Mouse (Mus musculus): ENCODE data around the gene Rnf220. TPM values are rescaled to one million over a fixed set of nuclear protein-coding genes. Genes with fewer than 3 reads are reported as not detected.

Rnf220 gene
- total RNA-seq, 2 experiments from 2014 or later, result 184 to 189 TPM

DNA sequence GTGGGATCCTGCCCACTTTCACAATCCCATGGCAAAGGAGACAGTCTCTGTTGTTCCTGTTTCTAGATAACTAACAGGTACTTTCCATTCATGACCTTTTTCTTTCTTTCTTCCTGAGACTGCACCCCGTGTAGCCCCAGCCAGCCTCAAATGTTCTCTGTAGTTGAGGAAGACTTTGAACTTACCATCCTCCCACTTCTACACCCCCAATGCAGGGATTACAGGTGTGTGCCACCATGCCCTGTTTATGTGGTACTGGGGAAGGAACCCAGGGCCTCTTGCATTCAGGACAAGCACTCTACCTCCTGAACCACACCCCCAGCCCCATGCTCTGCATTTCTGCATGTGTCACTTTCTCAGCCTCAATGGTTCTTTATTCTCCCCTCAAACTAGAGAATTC, 47.7 kb downstream of the Rnf220 start:
- no peak for TF ChIP-seq CTCF (conservative IDR thresholded peaks at IDR 0.05)
- DNase-seq (ENCODE audit: low spot score in 2 of 2), result no peak
- H3K4me3 ChIP-seq, result no peak overlapping the region
- no peak overlapping the region for H3K27ac ChIP-seq

DNA sequence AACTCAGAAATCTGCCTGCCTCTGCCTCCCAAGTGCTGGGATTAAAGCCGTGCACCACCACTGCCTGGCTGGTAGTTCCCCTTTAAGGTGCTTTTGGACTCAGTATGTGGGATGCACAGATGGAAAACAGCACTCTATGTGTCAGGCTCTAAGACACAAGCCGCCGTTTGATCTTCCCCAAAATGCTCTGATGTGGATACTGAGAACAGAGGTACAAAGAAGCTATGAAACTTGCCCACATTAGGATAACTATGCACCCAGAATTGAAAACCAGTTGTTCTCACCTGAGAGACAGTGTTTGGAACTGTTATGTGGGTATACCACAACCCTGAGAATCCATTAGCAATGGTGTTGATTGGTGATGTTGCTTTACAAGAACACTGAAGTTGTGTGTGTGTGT, 48.9 kb downstream of the Rnf220 start:
- no peak overlapping the region for H3K27ac ChIP-seq
- no peak overlapping the region for H3K4me3 ChIP-seq
- no peak for DNase-seq (ENCODE audit: low spot score in 2 of 2)
- TF ChIP-seq CTCF (conservative IDR thresholded peaks at IDR 0.05), result no peak

DNA sequence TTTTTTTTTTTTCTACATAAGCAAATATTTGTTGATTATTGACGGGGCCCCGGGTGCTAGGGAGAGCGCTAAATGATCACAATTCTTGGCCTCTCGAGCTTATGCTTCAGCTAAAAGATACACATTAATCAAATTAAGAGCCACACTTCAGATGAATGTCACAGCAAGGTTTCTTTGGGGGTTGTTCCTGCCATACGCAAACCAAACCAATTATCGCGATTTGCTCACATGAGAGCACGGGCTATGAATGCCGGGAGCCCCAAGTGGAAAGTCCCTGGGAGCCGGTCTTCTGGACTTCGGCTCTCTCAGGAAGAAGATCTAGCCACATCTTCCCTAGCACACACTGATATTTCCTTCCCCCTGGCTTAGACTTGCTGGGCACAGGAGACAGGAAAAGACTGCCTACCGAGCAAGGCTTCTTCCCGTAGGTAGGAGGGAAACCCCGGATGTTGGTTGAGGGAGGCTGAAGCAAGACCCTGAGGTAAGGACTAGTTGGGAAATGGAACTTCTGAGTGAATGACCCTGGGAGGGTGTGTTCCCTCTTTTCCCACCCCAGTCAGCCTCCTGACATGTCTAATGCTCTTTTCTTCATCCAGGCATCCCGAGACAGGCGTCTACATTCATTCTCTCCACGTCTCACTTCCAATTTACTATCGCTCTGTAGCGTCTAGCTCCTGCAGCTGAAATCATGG, 51.2 kb downstream of the Rnf220 start:
- H3K27ac ChIP-seq, result no peak overlapping the region
- DNase-seq (ENCODE audit: low spot score in 2 of 2), result no peak
- H3K4me3 ChIP-seq, result no peak overlapping the region
- TF ChIP-seq CTCF (conservative IDR thresholded peaks at IDR 0.05), result no peak

DNA sequence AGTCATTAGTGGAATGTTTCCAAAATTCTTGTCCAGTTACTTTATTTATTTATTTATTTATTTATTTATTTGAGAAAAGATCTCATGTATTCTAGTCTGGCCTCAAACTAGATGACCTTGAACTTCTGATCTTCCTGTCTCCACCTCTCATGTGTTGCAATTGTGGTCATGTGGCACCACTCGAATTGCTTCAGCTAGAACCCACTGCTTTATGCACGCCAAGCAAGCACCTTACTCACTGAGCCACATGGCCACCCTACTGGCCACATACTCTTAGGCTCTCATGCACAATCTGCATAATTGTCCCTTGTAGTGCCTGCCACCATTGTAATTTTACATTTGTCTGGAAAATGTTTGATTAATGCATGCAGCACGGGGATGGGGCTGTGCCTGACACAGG, 57.9 kb downstream of the Rnf220 start:
- Histone ChIP-seq H3K27ac (no peak overlapping the region), H3K4me3 (no peak overlapping the region)
- no peak for DNase-seq (ENCODE audit: low spot score in 2 of 2)
- no peak for TF ChIP-seq CTCF (conservative IDR thresholded peaks at IDR 0.05)

DNA sequence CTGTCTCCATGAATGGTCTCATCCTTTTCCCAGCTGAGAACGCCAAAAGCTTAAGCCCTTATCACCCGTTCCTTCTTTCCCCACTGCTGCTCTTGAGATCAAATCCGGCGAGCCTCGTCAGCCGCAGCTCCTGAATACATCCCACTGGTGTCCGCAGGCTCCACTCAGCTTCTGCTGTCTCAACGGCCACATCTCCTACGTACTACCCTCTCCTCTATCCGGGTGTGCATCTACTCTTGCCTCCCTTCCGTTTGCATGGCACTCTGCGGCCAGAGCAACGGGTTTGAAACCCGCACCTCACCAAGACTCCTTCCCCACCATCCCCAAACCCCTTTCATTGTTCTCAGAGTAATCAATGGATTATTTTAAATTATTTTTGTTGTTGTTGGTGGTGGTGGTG, 58.8 kb downstream of the Rnf220 start:
- H3K27ac ChIP-seq, result no peak overlapping the region
- no peak for TF ChIP-seq CTCF (conservative IDR thresholded peaks at IDR 0.05)
- no peak for DNase-seq (ENCODE audit: low spot score in 2 of 2)
- no peak overlapping the region for H3K4me3 ChIP-seq

DNA sequence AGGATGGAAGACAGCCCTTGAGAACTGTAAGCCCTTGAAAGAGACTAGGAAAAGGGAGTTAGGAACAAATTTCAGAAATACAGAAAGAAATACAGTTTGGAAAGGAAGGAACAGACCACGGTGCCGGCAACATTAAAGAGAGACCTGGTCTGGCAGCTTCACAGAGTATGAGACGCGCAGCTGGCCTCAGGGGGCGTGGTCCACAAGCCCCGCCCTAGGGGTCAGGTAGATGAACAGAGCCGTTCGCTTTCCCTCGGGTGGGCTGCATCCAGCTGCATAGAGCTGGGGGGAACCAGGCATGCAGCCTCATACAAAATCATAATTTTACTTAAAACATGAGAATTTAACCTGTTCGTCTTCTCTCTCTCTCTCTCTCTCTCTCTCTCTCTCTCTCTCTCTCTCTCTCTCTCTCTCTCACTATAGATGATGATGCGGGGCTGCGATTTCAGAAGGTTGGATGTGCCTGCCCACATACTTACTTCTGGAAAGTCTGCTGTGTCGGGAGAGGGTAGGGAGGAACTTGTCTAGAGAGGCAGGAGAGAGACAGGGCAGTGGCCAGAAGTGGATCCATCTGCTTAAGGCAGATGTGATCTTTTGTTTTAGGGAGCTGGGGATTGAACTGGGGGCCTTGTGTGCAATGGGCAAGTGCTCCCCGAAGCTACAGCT, 59.7 kb downstream of the Rnf220 start:
- DNase-seq (ENCODE audit: low spot score in 2 of 2), result no peak
- no peak overlapping the region for H3K27ac ChIP-seq
- no peak overlapping the region for H3K4me3 ChIP-seq
- no peak for TF ChIP-seq CTCF (conservative IDR thresholded peaks at IDR 0.05)

DNA sequence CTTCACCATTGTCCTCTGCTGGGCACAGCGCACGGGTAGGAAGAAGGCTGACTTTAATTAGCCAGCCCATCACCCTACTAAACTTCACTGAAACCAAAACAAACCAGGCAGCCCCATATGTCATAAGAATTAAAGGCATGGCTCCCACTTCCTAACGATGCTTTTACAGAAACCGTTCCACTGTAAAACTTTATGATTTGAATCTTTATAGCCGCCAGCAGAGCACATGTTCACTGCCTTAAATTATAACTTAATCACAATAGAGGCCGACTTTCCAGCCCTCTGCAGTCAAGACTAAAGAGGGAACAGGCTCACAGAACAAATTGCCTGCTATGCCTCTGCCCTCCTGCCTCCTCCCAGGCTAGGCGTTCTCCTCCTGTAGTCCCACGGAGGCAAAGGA, 62.5 kb downstream of the Rnf220 start:
- H3K4me3 ChIP-seq, result no peak overlapping the region
- H3K27ac ChIP-seq, result no peak overlapping the region
- no peak for TF ChIP-seq CTCF (conservative IDR thresholded peaks at IDR 0.05)
- DNase-seq (ENCODE audit: low spot score in 2 of 2), result no peak

DNA sequence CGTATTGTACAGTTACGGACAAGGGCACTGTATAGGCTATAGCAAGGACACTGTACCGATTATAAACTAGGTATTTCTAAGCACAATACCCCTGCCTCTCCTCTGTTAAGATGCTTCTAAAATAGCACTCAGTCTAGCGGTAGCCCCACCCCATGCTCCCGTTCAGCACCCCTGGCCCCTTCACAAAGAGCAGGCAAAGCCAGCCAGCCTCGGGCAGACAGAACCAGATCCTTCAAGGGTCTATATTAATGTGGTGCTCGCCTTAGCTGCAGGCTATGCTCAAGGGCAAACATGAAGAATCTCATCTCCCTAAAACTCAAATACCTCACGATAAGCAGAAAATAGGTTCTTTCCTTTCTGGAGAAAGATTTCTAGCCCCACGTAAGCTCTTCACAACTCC, 67.2 kb downstream of the Rnf220 start:
- H3K27ac ChIP-seq, result no peak overlapping the region
- DNase-seq (ENCODE audit: low spot score in 2 of 2), result no peak
- TF ChIP-seq CTCF (conservative IDR thresholded peaks at IDR 0.05), result no peak
- H3K4me3 ChIP-seq, result no peak overlapping the region

DNA sequence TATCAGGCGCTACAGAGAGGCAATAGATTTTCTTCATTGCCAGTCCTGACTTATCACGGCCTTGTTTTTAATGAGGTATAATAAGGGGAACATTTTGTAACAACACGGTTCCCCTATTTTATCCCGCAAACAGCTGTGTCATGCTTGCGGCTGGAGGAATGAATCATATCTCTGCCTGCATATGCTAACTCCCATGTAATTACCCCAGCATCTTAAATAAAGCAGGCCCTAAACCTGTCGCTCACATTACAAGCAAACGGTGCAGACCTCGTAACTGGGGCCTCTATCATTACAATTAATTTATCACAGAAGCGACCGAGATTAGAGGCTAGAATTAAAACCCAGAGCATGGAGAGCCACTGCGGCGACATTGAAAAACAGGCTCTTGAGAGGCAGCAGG, 69.3 kb downstream of the Rnf220 start:
- no peak overlapping the region for H3K4me3 ChIP-seq
- peak overlapping the region; percentile 18; the same call in 1 of the 2 replicates for H3K27ac ChIP-seq
- no peak for DNase-seq (ENCODE audit: low spot score in 2 of 2)
- TF ChIP-seq CTCF (conservative IDR thresholded peaks at IDR 0.05), result no peak

DNA sequence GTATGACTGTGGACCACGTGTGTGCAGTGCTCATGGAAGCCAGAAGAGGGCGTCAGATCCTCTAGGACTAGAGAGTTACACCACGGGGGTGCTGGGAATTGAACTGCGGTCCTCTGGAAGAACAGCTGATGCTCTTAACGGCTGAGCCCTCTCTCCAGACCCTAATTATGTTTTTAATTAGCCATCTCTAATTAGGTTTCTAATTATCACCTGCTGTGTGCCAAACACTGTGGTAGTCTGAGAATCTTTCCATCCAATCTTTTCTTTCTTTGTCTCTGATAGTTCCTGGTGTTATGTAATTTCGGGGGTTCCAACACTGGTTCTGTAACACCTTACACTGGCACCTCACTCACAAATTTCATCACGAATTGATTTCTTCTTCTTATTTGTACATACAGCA, 75.8 kb downstream of the Rnf220 start:
- Histone ChIP-seq H3K27ac (no peak overlapping the region), H3K4me3 (no peak overlapping the region)
- DNase-seq (ENCODE audit: low spot score in 2 of 2), result no peak
- TF ChIP-seq CTCF (conservative IDR thresholded peaks at IDR 0.05), result 0 out of 2 replicates have a peak, but pooled peaks have one; percentile 18

DNA sequence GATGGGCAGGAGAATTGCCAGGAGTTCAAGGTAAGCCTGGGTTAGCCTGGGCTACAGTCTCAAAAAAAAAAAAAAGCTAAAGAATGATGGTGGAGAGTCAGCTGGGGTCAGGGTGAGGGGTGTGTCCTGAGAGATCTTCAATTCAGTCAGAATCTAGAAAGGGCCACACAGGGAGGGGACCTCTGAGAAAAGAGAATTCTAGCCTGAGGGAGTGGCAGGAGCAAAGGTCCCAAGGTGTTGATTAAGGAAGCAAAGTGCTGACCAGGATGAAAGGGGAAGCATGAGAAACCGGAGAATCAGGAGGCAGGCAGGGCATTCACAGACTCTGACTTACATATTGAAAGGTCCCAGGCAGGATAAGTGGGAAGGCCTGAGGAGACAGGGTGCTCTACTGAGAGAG, 80.0 kb downstream of the Rnf220 start:
- no peak for DNase-seq (ENCODE audit: low spot score in 2 of 2)
- no peak for TF ChIP-seq CTCF (conservative IDR thresholded peaks at IDR 0.05)
- Histone ChIP-seq H3K27ac (no peak overlapping the region), H3K4me3 (no peak overlapping the region)

DNA sequence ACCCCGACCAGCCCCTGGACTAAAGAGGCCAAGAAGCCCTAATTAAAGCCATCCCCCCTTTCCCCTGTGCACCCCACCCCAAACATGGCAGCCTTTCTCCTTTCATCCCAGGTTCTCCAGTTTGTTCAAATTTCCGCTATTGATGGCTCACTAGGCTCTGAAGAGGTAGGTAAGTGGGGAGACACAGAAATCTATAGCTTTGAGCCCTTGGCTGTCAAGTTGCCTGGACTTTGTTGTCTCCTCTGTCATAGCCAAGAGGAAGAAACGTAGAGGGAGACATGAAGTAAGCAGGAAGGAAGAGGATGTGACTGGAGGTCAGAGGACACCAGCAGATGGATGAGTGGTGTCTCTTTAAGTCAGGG, 86.8 kb downstream of the Rnf220 start:
- DNase-seq (ENCODE audit: low spot score in 2 of 2), result no peak
- no peak overlapping the region for H3K4me3 ChIP-seq
- no peak for TF ChIP-seq CTCF (conservative IDR thresholded peaks at IDR 0.05)
- peak overlapping the region; percentile 77 for H3K27ac ChIP-seq

DNA sequence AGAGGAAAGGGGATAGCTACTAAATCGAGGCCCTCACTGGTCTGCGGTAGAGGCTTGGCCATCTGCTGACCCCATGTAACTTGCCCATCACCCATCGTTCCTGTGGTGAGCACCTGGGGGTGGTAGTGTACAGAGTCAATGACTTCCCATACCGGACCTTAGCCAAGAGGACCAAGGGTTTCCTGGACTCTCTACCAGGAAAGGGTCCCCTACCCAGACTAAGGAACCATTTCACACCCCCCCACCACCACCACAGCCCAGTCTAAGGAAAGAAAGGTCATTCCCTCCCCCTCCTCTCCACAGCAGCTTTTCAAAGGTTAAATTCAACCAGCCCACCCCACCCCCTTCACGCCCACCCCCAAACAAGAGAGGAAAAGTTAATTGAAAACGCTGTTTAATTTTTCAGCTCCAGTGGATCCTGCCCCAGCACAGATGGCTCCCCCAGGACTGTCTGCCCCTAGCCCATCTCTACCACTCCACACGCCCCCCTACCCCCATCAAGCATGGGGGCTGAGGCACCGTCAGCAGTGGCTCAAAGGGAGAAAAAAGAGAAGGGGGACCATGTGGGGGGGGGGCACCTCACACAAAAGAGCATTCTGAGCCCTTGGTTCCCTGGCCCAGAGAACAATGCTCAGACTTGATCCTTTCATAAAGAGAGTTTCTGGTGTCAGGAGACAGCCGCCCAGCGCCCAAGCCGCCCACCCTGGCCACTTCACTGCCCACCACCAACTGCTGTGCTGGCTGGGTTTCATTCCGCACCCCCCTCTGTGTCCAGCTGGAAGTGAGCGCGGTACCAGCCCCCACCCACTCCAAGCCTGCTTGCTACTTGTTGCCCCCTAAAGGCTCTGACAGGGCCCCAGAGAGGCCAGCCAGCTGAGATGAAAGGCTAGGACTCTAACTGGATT, 87.5 kb downstream of the Rnf220 start:
- Histone ChIP-seq H3K27ac (peak overlapping the region; percentile 77; the same call in 1 of the 2 replicates), H3K4me3 (no peak overlapping the region)
- peak; percentile 26 to 30 for DNase-seq (ENCODE audit: low spot score in 2 of 2)
- TF ChIP-seq CTCF (conservative IDR thresholded peaks at IDR 0.05), result no peak

Data from layer of hippocampus, adult 2 months (tissue).